Mouse (Mus musculus): ENCODE results near the gene Map3k20.

Map3k20 gene

DNA sequence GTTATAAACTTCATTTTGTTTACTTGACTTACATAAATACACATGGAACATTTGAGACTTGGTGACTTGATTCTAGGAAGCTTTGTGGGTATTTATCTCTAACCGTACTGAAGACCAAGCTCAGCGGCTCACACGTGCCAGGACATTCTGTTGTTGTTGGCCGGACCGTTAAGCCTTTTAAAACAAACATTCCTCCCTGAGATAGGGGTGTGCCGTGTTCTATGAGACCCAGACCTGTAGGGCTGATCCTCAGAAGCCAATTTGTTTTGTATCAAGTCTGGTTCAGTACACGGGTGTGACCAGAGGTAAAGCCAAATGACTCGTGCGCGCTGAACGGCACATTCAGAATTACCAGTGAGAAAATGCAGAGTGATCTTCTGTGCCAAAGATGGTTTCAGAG lies 97.9 kb downstream of the Map3k20 start:
- DNase-seq = no peak

DNA sequence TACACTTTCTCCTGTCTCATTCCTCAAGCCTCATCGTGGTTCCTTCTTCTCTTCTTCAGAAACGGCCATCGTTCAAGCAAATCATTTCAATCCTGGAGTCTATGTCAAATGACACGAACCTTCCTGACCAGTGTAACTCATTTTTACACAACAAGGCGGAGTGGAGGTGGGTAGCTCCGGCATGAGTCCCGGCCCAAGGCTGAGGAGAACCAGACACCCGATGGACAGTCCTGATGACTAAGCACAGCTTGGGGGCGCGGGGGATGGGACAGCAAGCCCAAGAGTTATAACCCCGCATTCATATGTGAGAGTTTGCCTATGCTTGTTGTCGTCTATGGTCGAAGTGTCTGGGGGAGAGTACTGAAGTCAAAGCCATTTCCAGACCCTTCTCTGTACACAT lies 104.0 kb downstream of the Map3k20 start:
- no peak for DNase-seq

DNA sequence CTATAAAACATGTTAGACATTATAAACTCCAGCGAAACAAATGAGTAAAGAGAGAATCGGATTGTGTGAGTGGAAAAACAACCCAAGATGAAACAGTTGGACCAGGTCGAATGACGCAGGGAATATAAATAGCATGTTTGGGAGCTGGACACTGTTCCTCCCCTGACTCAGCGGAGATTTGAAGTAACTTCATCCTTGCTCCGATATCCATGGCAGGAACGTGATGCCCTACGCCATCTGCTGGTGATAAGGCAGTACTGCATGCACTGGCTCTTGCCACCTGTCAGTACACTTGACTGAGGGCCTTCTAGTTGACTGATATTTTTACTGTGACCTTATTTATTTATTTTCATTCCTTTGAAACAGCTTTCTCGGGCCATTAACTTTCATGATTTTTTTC lies 104.5 kb downstream of the Map3k20 start:
- peak; percentile 88 for DNase-seq

DNA sequence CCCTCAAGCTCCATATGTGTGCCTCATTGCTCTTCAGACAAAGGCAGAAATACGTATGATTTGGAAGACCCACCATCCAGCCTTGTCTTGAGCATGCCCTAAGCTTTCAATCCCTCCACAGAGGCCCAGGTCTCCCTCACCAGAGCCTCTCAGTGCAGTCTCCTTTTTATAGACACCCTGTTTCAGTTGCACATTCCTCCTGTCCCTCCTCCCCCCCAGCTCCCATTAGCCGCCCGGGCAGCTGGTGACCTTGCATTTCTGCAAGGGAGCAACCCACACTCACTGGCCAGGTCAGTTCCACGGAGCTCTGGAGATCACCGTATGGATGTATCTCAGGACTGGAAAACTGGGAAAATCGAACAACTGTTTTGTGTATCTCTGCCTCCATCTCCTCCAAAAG lies 105.0 kb downstream of the Map3k20 start:
- peak; percentile 44 for DNase-seq

DNA sequence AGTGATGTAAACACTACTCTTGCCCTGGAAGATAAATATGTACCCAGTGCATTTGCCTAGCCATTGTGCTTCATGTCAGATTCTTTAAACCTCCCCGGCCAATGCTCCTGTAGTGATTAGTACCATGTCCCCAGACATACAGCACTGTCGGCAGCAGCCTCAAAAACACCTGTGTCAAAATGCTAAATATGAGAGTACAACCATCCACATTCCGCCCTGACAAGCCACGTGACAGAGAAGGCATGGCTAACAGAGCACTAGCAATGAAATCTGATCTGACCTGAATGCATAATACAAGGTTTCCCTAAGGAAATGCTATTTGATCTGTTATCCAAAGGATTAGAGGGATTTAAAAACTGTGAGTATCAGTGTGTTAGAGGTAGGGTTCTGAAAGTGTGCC lies 105.6 kb downstream of the Map3k20 start:
- peak; percentile 44 for DNase-seq

DNA sequence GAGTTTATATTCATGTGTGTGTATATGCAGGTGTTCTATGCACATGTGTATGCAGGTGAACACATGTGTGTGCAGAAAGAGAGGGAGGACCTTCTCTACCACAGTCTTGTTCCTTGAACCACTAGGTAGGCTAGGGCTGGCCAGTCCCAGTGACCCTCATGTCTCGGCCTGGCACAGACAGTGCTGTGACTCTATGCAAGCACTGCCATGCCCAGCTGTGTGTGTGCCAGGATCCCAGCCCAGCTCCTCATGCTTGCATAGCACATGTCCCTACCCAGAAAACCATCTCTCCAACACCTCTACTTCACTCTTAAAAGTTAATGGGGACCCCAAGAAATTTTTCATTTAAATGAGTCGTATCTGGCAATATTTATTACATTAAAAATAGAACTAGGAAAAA lies 106.3 kb downstream of the Map3k20 start:
- no peak for DNase-seq

DNA sequence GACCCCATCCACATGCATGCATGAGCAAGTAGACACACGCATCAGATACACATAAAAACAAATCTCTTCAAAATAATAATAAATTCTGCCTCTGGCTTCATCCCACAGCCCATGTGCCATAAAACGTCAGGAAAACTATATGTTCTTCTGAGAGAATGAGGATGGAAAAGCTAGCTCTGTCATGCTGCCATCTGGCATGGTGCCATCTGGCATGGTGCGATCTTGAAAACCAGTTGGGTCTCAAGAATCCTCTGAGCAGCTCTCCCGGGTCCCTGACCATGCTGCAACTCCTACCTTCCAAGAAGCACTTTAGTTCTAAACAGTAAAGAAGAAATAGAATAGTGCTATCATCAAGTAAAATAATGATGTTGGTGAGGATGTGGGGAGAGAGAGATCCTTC lies 106.9 kb downstream of the Map3k20 start:
- DNase-seq = peak; percentile 24

DNA sequence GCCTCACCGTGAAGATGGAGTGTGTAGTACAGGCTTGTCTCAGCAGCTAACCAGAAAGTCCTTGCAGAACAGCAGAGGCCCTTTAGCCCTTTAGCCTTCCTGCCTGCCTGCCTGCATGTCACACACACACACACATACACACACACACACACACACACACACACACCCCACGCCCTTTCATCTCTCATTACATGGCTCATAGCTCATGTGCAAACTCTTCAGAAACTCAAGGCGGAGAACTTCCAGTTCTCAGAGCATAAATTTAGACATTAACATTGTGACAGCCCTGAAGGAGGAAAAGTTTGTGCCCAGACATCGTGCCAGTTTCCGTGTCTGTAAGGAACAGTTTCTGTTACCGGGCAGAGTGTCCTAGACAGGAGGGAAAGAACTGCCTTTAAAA lies 111.5 kb downstream of the Map3k20 start:
- no peak for DNase-seq

DNA sequence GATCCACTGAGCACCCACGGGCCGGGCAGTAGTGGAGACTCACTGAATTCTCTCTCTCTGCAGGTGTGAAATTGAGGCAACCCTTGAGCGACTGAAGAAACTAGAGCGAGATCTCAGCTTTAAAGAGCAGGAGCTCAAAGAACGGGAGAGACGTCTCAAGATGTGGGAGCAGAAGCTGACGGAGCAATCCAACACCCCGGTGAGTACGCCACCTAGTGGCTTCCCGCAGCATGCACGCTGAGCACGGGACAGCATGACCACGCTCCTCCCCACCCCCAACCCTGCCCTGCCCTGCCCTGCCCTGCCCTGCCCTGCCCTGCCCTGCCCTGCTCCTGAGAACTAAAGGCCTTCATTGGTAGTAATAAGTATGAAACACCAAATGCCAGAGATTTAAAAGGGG lies 112.8 kb downstream of the Map3k20 start:
- peak; percentile 67 for DNase-seq

DNA sequence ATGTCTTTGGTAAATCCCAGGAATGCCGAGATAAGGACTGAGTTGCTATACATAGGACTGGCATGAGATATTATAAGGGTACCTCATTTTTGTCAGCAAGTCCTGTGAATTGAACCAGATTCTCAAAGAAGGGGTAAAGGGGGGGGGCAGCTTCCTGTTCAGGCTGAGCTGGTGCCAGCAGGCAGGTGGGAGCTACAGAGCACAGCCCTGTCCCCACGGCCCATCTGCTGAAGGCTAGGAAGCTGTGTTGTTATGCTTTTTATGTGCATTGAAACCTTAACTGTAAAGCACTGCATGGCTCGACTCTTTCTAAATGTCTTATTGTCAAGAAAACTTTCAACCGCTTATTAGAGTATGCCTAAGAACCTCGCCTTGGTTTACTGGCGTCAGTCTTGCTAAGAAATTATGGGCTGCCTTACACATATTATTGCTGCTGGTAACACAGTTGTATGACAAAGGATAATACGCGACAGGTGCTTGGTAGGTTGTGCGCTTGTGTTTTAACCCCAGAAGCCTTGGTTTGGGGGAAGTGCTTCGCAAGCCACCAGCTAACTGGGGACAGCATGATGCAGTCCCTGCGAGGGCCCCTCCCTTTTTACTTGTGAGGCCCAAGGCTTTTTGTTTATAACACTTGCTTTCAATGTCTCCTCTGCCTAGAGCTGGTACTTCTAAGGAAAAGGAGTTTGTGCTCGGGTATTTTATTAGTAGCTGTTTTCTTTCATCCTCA lies 114.2 kb downstream of the Map3k20 start:
- DNase-seq = no peak

DNA sequence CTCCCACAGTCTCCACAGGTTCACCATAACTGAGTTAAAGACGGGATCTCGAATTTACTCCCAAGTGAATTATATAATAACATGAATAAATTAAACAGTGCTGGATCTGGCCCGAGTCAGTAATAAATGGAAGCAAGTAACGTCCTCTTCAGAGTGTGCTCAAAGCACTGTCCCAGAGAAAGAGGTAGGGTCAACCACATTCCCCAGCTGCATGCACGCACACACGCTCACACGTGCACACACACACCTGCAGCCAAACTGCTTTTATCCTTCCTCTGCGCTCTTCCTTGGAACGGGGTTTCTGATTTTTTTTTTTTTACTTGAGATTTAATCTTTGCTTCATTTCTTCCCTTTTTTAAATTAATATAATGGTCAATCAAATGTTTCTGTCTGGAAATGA lies 115.9 kb downstream of the Map3k20 start:
- DNase-seq = no peak

DNA sequence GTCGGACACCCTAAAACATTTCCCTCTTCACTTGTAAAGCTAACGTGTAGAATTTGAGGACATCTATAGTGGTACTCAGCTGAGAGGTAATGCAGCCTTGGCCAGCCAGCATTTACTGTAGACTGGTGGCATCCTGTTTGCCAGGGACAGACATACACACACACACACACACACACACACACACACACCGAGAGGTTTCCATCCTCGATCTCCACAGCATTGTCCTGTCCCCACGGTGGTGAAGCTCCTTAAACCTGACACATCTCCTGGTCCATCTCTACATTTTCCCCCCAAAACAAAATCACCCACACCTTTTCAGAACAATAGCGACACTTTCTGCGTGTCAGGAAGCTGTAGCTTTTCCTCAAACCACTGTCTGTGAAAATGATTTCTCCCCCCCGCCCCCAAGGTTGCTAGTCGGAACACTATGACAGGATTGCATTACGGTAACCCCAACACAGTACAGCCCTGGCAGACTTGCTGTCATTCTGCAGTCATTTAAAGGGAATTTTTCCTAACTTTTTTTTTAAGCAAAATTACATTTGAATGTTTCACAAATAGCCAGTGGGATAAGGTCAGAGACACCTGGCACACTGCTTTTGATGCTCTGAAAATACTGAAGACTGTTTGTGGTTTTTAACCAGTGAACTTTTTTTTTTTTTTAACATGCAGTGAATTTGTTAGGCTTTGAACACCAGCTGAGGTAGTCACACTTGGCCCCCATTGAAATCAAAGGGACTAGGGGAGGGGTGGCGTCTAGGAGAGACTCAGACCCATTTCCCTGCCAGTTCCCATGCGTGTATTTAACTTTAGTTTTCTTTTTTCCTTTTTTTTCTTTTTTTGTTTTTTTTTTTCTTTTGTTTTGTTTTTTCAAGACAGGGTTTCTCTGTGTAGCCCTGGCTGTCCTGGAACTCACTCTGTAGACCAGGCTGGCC lies 120.5 kb downstream of the Map3k20 start:
- no peak for DNase-seq

DNA sequence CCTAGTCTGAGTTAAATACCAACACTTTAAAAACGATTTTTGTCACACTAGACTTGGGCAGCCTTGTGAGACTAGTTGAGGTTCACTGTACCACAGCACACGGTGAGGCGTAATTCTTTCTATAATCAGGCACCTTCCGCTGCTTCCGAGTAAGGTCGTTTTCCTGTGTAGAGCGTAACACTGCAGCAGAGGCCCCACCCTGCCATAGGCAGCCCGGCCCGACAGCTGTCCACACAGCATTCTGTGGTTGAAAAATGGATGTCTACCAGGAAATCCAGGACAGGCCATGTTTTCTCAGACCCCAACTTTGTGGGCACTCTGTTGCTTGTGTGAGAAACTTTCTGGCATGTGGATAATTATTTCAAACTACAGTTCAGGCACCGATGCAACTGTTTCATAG lies 121.3 kb downstream of the Map3k20 start:
- DNase-seq = no peak

DNA sequence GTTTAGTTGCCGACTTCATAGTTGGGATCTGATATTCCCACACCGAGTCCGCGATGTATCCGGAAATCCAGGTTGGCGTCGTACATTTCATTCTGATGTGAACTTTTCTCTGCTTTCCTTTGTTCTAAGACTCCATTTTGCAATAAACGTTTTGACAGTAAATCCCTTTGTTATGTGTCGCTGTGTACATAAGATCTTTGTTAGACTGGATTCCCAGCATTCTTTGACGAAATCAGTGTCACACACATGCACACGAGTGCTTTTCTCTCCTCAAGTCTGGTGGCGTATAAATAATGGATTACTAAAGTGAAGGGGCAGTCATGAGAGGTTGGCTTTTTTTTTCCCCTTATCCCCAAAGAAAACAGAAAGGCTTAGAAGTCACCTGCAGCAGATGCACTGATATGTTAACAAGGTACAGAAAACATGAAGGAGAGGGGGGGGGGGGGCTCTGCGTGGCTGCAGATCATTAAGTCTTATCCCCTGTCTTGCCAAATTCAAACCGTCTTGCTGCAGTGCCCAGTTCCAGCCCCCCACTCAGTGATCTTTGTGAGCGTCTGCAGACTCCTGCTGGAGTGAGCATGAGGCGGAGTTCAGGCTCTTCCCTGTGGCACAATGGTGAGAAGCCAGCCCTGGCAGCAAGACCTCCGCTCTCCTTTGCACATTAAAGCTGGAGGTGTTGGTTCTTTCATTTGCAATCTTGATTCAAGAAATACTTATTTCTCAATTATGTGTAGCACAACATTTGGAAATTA lies 122.1 kb downstream of the Map3k20 start:
- no peak for DNase-seq

DNA sequence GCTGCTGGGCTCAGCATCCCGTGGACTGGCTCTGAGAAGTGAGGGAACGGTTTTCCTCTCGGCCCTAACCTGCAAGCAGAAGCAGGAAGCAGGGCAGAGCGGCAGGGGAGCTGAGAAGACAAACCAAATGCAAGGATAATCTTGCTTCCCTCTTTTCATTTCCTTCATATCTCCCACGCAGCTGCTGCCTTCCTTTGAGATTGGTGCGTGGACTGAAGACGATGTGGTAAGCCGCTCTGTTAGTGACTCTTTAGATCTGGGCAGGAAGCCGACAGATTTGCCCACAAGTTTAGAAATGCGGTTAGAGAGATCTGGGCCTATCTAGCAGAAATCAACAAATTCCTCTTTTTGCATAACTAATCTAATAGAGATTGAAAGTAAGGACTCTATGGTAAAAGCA lies 124.5 kb downstream of the Map3k20 start:
- no peak for DNase-seq

DNA sequence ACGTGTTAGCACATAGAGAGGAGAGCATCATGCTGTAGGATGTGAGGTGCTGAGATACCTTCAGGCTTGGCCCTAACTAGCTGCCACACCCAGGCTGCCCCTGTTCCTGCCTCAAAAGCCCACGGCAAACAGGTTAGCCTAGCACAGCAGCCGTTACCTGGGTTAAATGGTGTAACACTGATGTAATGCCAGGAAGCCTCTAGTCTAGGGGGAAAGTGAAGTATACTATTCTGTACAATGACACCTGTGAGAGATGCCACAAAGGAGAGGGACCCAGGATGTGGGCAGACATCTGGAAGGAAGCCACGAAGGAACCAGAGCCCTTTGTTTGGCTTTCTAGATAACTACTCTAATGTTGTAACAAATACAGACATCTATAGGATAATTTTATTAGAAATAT lies 126.8 kb downstream of the Map3k20 start:
- no peak for DNase-seq

DNA sequence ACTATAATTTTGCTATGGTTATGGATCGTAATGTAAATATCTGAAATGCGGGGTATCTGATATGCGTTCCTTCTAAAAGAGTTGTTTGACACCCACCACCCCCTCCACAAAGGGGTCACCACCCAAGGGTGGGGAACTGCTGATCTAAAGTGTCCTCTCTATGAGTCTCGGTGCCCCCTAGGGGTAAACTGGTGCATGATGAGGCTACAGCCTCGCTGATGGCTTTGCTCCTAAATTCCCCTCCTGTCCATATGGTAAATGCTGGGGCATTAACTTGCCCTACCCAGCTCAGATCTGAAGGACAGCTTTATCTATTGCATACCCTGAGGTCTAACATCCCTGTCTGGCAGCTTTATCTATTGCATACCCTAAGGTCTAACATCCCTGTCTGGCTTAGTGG lies 130.0 kb downstream of the Map3k20 start:
- no peak for DNase-seq

DNA sequence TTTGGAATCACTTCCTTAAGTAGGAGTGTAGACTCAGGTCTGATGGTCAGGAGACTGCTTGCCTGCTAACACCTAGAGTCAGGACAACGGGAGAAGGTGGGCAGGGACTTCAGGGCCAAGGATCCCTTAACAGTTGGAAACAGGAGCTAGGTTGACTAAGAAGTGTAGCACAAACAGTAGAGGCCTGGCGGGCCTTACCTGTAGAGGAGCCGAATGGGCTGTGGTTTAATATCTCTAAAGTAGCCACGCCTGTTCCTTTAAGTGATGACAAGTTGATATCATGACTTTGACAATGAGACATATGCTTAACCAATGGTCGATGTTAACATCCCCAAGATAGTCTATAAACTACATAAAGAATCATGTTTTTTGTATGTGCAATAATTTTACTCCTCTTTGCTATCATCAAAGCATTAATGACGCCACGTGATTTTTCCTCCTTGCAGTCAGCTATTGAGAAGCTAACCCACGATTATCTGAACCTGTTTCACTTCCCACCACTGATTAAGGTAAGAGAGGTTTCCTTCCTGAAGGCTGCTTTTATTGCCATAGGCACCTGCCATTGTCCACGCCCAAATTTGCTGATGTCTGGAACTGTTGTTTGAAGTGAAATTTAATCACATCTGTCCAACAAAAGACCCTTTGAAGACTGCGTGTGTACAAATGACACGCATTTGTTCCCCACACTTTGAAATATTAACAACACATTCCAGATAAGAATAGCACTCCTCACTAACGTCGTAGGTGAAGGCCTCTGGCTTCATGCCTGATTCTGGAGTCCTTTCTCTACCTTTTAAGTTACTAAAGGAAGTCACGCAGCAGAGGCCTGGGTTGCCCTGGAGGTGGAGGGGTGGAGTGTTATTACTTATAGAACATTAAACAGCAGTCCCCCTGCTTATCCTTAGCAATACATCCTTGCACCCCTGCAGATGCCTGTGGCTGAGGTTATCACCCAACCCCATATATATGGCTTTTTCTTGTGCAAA lies 131.0 kb downstream of the Map3k20 start:
- no peak for DNase-seq

DNA sequence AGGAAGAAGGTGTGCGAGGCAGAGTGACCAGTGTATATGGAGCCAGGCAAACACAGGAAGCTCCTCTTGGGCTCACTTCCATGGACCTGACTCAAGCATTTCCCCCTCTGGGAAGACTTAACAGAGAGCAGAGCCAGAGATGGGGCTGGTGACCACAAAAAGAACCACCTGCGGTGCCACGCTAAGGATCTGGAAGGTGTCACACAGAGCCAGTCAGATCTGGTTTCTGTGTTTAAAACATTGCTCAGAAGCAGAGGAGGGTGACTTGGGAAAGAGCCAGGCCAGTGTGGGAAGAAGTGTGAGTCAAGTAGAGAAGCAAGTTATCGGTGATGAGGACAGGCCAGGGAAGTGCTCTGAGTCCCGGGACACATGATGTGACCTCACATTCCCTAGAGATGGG lies 135.1 kb downstream of the Map3k20 start:
- DNase-seq = no peak

DNA sequence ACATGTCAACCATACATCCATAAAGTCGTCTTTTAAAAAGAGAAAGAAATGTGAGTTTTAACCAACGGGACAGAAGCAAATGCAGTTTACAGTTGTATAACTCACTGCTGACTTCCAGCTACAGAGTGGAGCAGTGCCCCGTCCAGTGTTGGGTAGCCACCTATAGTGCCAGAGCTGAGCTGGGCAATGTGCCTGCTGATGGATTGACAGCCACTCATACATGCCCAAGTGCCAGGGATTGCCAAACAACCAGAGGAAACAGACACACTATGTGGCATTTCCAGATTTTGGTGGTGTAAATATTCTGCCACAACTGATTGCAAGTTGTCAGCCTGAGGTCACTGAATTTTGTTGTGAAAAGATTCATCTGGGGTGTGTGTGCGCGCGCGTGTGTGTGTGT lies 139.2 kb downstream of the Map3k20 start:
- no peak for DNase-seq

DNA sequence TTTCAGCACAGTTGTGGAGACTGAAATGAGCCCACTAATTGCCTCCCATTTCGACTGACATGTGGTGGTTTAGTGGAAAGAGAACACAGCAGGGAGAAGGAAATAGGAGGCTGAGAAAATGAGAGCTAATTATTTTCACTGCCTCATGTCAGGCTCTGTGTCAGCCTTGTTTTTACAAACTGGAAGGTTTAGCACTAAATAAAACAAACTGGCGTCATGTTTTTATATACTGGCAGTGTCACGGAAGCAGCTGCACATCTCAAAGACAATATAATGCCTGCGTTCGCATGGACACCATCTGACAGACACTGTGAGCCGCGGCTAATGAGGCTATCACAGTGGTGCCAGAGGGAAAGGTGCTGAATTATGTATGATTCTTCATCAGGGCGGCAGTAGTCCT lies 141.3 kb downstream of the Map3k20 start:
- DNase-seq = no peak

DNA sequence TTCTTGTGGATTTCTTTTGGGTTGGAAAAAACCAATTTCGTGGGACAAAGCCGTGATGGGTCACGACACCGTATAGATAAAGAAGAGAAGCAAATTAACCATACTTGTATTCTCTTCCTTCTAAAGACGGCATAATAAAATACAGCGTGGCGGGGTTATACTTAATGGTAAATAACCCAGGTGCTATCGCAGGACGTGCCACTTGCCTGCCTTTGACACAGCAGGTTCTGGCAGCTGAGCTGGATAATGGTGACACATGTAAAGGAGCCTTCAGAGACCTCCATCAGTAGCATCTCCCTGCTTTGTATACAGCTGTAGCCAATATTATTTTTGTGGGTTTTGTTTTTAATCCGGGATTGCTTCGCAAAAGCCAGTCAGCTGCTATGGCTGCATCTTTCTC lies 141.9 kb downstream of the Map3k20 start:
- no peak for DNase-seq
